Mouse (Mus musculus): ENCODE measurements around the gene Rnf26. TPM values are rescaled to one million over a fixed set of nuclear protein-coding genes. Genes with fewer than 3 reads are reported as not detected.

Rnf26 gene
- total and polyA plus RNA-seq, 2 experiments from 2014 or later: 15.0 to 33.4 TPM

DNA sequence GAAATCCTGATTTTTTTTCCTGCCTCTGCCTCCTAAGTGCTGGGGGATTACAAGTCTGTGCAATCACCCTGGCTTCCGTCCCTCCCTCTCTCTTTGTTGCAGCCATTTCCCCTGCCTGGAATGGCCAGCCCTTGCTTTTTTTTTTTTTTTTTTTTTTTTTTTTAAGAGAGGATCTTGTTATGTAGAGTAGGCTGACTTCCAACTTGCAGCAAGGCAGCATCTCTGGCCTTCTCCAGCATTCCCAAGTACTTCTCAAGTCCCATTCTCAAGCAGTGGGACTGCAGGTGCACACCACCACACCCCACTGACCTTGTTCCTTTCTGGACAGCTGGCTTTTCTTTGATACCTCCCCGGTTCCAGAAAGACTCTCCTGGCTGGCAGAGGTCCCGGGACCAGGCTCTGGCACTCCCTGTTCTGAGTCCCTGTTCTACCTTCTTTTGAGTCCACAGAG lies 14.1 kb upstream of the Rnf26 start:
- ATAC-seq (ENCODE audit: low FRiP score) (no peak), DNase-seq (ENCODE audit: low spot score) (no peak)
- H3K27me3 ChIP-seq (ENCODE audit: insufficient read depth, low read length): no peaks in the 10 kb centered on the region; the same call in none of the 2 replicates
- H3K4me2 ChIP-seq (ENCODE audit: low read depth, low read length, poor library complexity, severe bottlenecking): no peak overlapping the region
- no peak overlapping the region for H3K27ac ChIP-seq (ENCODE audit: low read depth, low read length)
- no peak overlapping the region for H3K4me3 ChIP-seq (ENCODE audit: low read depth, low read length)
- no peak for TF ChIP-seq CTCF (IDR thresholded peaks at IDR 0.05)
- H3K9ac ChIP-seq (replicated peaks; ENCODE audit: low read length, poor library complexity, severe bottlenecking): no peak overlapping the region
- peaks cover 9% of the 10 kb centered on the region; the same call in 1 of the 2 replicates for H3K4me1 ChIP-seq (ENCODE audit: insufficient read depth, low read length)
- no peaks in the 10 kb centered on the region for H3K36me3 ChIP-seq (ENCODE audit: insufficient read depth, low read length)
- no peaks in the 10 kb centered on the region for H3K9me3 ChIP-seq (ENCODE audit: low read length)
- 48% methylated on average over 3 of the region's 3 CpGs for WGBS

- H3K4me2 ChIP-seq (ENCODE audit: low read depth, low read length, poor library complexity, severe bottlenecking): no peak overlapping the region
- ATAC-seq (ENCODE audit: low FRiP score) (no peak), DNase-seq (ENCODE audit: low spot score) (no peak)
- no peaks in the 10 kb centered on the region for H3K9me3 ChIP-seq (ENCODE audit: low read length)
- no peaks in the 10 kb centered on the region for H3K36me3 ChIP-seq (ENCODE audit: insufficient read depth, low read length)
- H3K4me1 ChIP-seq (ENCODE audit: insufficient read depth, low read length): peaks cover 9% of the 10 kb centered on the region; the same call in 1 of the 2 replicates
- H3K4me3 ChIP-seq (ENCODE audit: low read depth, low read length): no peak overlapping the region
- no peaks in the 10 kb centered on the region; the same call in 1 of the 2 replicates for H3K27me3 ChIP-seq (ENCODE audit: insufficient read depth, low read length)
- H3K27ac ChIP-seq (ENCODE audit: low read depth, low read length): no peak overlapping the region
- TF ChIP-seq CTCF (IDR thresholded peaks at IDR 0.05): no peak
- no peak overlapping the region for H3K9ac ChIP-seq (replicated peaks; ENCODE audit: low read length, poor library complexity, severe bottlenecking)
- 94% methylated on average over 3 of the region's 3 CpGs for WGBS
Measured at GRCm38 (mm10) chr9:44126746-44127145, 13.4 kb upstream of the Rnf26 start.

DNA sequence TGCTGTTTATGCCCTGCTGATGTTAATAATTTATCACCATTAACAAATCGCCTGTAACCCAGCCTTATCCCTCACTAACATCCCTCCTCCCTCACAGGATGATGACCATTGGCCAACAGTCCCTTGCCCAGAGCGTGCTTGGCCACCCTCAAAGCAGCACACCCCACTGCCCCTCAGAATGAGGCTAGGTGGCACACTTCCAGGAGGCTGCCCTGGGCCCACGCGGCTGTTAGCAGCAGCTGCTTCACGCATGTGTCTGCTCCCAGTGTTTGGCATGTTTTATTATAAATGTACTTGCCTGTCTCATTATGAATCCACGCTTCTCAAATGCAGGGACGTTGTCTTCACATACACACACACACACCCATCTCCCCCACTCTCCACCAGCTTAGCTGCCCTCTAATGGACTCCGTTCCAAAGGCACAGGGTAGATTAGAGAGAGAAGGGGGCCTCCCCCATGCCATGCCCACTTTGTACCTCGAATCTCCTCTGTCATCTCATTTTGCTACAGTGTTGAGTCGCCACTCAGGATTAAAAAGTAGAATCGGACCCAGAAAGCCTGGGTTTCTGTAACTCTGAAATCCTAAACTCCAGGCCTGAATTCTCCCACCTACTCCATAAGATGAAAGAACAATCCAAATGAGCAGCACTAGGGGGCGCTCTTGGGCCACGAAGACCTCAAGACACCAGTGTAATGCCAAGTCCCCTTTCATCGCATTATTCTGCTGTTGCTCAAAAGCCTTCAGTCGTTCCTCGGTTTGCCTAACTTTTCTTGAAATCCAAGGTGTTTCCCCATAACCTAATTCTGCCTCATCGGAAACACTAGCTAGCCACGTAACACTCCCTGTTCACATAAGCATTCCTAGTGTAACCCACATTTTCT lies 12.5 kb upstream of the Rnf26 start:
- peak; percentile 93 for TF ChIP-seq CTCF (IDR thresholded peaks at IDR 0.05)
- Histone ChIP-seq H3K4me3 (ENCODE audit: low read depth, low read length) (no peak overlapping the region), H3K9me3 (ENCODE audit: low read length) (no peaks in the 10 kb centered on the region), H3K4me1 (ENCODE audit: insufficient read depth, low read length) (peaks cover 9% of the 10 kb centered on the region; the same call in 1 of the 2 replicates), H3K27ac (ENCODE audit: low read depth, low read length) (no peak overlapping the region), H3K4me2 (ENCODE audit: low read depth, low read length, poor library complexity, severe bottlenecking) (peak overlapping the region; percentile 34; the same call in 1 of the 2 replicates), H3K9ac (replicated peaks; ENCODE audit: low read length, poor library complexity, severe bottlenecking) (no peak overlapping the region), H3K27me3 (ENCODE audit: insufficient read depth, low read length) (no peaks in the 10 kb centered on the region; the same call in 1 of the 2 replicates), H3K36me3 (ENCODE audit: insufficient read depth, low read length) (no peaks in the 10 kb centered on the region)
- 30% methylated on average over 18 of the region's 18 CpGs for WGBS
- ATAC-seq (ENCODE audit: low FRiP score) (peak; percentile 73; the same call in 1 of the 2 replicates), DNase-seq (ENCODE audit: low spot score) (peak; percentile 94)

DNA sequence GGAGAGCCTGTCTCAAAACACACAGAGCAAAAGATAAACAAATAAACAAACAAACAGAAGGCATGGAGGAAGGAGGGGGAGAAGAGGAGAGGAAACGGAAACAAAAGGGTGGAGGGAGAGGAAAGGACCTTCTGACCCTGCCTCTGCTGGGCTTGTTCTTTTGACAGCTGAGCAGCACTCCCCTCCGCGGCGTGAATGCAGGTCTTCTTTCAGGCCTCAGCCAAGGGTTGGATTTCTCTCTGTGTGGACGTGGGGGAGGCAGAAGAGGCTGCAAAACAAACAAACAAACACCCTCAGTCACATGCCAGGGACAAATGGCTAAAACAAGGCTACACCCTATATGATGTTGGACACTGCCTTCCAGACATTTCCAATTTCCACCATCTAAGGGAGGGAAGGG lies 11.7 kb upstream of the Rnf26 start:
- Histone ChIP-seq H3K4me3 (ENCODE audit: low read depth, low read length) (no peak overlapping the region), H3K4me2 (ENCODE audit: low read depth, low read length, poor library complexity, severe bottlenecking) (no peak overlapping the region), H3K27me3 (ENCODE audit: insufficient read depth, low read length) (no peaks in the 10 kb centered on the region), H3K36me3 (ENCODE audit: insufficient read depth, low read length) (no peaks in the 10 kb centered on the region), H3K9me3 (ENCODE audit: low read length) (no peaks in the 10 kb centered on the region), H3K4me1 (ENCODE audit: insufficient read depth, low read length) (0 out of 2 replicates have a peak, but pooled peaks cover 3% of the 10 kb centered on the region), H3K9ac (replicated peaks; ENCODE audit: low read length, poor library complexity, severe bottlenecking) (no peak overlapping the region), H3K27ac (ENCODE audit: low read depth, low read length) (no peak overlapping the region)
- ATAC-seq (ENCODE audit: low FRiP score) (no peak), DNase-seq (ENCODE audit: low spot score) (no peak)
- 57% methylated on average over 5 of the region's 5 CpGs for WGBS
- TF ChIP-seq CTCF (IDR thresholded peaks at IDR 0.05): no peak

DNA sequence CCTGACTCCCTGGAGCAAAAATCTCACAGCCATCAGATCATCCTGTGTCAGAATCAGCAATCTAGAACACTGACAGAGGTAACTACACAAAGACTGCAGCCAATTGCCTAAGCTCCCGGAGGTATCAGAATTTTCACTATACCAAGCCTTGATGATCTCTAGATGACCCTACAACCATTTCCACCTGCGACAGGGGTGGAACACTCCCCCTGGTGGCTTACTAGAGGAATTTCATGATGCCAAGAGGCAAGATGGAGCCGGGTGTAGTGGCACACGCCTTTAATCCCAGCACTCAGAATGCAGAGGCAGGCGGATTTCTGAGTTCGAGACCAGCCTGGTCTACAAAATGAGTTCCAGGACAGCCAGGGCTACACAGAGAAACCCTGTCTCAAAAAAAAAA lies 11.0 kb upstream of the Rnf26 start:
- ATAC-seq (ENCODE audit: low FRiP score) (no peak), DNase-seq (ENCODE audit: low spot score) (no peak)
- Histone ChIP-seq H3K27ac (ENCODE audit: low read depth, low read length) (no peak overlapping the region), H3K4me3 (ENCODE audit: low read depth, low read length) (no peak overlapping the region), H3K4me1 (ENCODE audit: insufficient read depth, low read length) (no peaks in the 10 kb centered on the region), H3K4me2 (ENCODE audit: low read depth, low read length, poor library complexity, severe bottlenecking) (no peak overlapping the region), H3K9me3 (ENCODE audit: low read length) (no peaks in the 10 kb centered on the region), H3K9ac (replicated peaks; ENCODE audit: low read length, poor library complexity, severe bottlenecking) (no peak overlapping the region), H3K36me3 (ENCODE audit: insufficient read depth, low read length) (no peaks in the 10 kb centered on the region), H3K27me3 (ENCODE audit: insufficient read depth, low read length) (no peaks in the 10 kb centered on the region)
- WGBS: 72% methylated on average over 6 of the region's 6 CpGs
- TF ChIP-seq CTCF (IDR thresholded peaks at IDR 0.05): peak; percentile 60

GRCm38 (mm10) chr9:44119948-44120465 lies 6.7 kb upstream of the Rnf26 start:
- Histone ChIP-seq H3K36me3 (ENCODE audit: insufficient read depth, low read length) (no peaks in the 10 kb centered on the region), H3K27me3 (ENCODE audit: insufficient read depth, low read length) (no peaks in the 10 kb centered on the region), H3K27ac (ENCODE audit: low read depth, low read length) (no peak overlapping the region), H3K9me3 (ENCODE audit: low read length) (no peaks in the 10 kb centered on the region), H3K4me3 (ENCODE audit: low read depth, low read length) (no peak overlapping the region), H3K9ac (replicated peaks; ENCODE audit: low read length, poor library complexity, severe bottlenecking) (no peak overlapping the region), H3K4me2 (ENCODE audit: low read depth, low read length, poor library complexity, severe bottlenecking) (no peak overlapping the region), H3K4me1 (ENCODE audit: insufficient read depth, low read length) (no peaks in the 10 kb centered on the region)
- DNase-seq (ENCODE audit: low spot score) (no peak), ATAC-seq (ENCODE audit: low FRiP score) (no peak)
- TF ChIP-seq CTCF (IDR thresholded peaks at IDR 0.05): no peak
- 86% methylated on average over 8 of the region's 8 CpGs for WGBS
